Mouse (Mus musculus) kidney, adult 8-10 months (tissue): ENCODE data around the gene Ncapd2.

Source experiments
- DNase-seq, 2 experiments: peaks; one replicate each; pipeline ENCODE4 v3.0.0; 2022

The Ncapd2 gene

GRCm38 (mm10) chr6:125213715-125214114, 22.2 kb upstream of the Ncapd2 start:
- DNase-seq, result no peak

- no peak for DNase-seq
These were observed 21.6 kb upstream of the Ncapd2 start for GRCm38 (mm10) chr6:125213129-125213528.

GRCm38 (mm10) chr6:125212621-125213020, 21.1 kb upstream of the Ncapd2 start:
- DNase-seq, result no peak

GRCm38 (mm10) chr6:125210436-125210835, 18.9 kb upstream of the Ncapd2 start:
- DNase-seq, result no peak

- DNase-seq, result no peak
These were observed 5.7 kb upstream of the Ncapd2 start for GRCm38 (mm10) chr6:125197166-125197565.

GRCm38 (mm10) chr6:125196301-125196700, 4.8 kb upstream of the Ncapd2 start:
- DNase-seq, result no peak

- no peak for DNase-seq
These were observed 4.1 kb upstream of the Ncapd2 start for GRCm38 (mm10) chr6:125195541-125196075.

GRCm38 (mm10) chr6:125193390-125193789, 1.9 kb upstream of the Ncapd2 start:
- DNase-seq, result no peak

GRCm38 (mm10) chr6:125192841-125193240, 1.3 kb upstream of the Ncapd2 start:
- no peak for DNase-seq

GRCm38 (mm10) chr6:125192016-125192714, 664 bp upstream of the Ncapd2 start:
- DNase-seq, result peak; percentile 94

GRCm38 (mm10) chr6:125190816-125191215, 685 bp downstream of the Ncapd2 start:
- DNase-seq, result no peak

- no peak for DNase-seq
These were observed 5.3 kb downstream of the Ncapd2 start for GRCm38 (mm10) chr6:125186203-125186602.

- DNase-seq, result no peak
These were observed 9.4 kb downstream of the Ncapd2 start for GRCm38 (mm10) chr6:125182133-125182532.

- no peak for DNase-seq
These were observed 11.9 kb downstream of the Ncapd2 start for GRCm38 (mm10) chr6:125179601-125180000.

- DNase-seq, result no peak
These were observed 16.0 kb downstream of the Ncapd2 start for GRCm38 (mm10) chr6:125175469-125175868.

GRCm38 (mm10) chr6:125173256-125173655, 18.2 kb downstream of the Ncapd2 start:
- DNase-seq, result no peak

- no peak for DNase-seq
These were observed 19.0 kb downstream of the Ncapd2 start for GRCm38 (mm10) chr6:125172474-125172873.

GRCm38 (mm10) chr6:125170194-125170593, 21.3 kb downstream of the Ncapd2 start:
- DNase-seq, result no peak

GRCm38 (mm10) chr6:125168086-125168485, 23.4 kb downstream of the Ncapd2 start:
- no peak for DNase-seq

- DNase-seq, result peak in 1 of 2 experiments; percentile 39
These were observed 24.4 kb downstream of the Ncapd2 start for GRCm38 (mm10) chr6:125166861-125167650.

GRCm38 (mm10) chr6:125166051-125166751, 25.3 kb downstream of the Ncapd2 start, which contains the start of gene Gapdh:
TSS of gene Gapdh (minus strand) at chr6:125166467.
- DNase-seq, result peak; percentile 87 to 91

- peak; percentile 97 for DNase-seq
These were observed 26.1 kb downstream of the Ncapd2 start for GRCm38 (mm10) chr6:125165328-125165891.
